In the genomic region with DNA sequence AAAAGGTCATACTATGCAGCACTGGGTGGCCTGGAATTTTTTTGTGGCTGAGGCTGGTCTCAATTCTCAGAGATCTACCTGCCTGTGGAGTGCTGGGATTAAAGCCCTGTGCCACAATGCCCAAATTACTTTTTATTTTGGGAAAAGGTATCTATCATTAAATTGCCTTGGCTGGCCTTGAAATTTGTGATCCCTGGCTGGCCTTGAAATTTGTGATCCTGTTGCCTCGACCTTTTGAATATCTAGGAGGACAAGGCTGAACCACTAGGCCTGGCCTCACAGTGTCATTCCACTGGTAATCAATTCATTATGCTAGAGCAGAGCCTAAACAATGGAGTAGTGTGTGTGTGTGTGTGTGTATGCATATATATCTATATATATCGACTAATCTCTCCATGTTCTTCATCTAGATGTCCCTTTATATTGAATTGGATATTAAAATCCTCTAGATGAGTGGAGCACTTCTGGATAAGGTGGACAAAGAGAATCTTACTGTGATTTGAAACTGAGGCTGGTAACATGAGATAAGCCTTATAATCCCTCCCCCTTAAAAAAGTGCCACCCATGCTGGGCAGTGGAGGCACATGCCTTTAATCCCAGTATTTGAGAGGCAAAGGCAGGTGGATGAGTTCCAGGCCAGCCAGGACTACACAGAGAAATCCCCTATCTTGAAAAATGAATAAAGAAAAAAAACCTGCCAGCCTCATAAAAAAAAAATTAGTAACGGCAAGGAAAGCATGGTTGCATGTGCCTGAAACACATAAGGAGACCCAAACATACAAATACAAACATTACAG, we compare ENCODE assay signal across 24 mouse cellular contexts.
"Had no signal": no experiment of that assay in that cellular context is flagged by ENCODE, and none has a peak within 500 bp of the region (broad histone marks: within the 10 kb centered on the region; RNA-seq: fewer than 3 reads in every experiment).

No protein-coding gene starts in this region.

- H3K27me3 ChIP-seq: hindbrain, embryonic 13.5 days; hindbrain, embryonic 15.5 days; kidney, embryonic 15.5 days; limb, embryonic 13.5 days; limb, embryonic 15.5 days; liver, embryonic 12.5 days had no signal

- H3K4me3 ChIP-seq: hindbrain, embryonic 13.5 days; hindbrain, embryonic 15.5 days; kidney, embryonic 15.5 days; limb, embryonic 13.5 days; limb, embryonic 15.5 days; liver, embryonic 12.5 days had no signal

- ATAC-seq: hindbrain, postnatal 0 days; intestine, embryonic 16.5 days; liver, embryonic 12.5 days had no signal

- H3K27ac ChIP-seq: hindbrain, embryonic 13.5 days; hindbrain, embryonic 15.5 days; hindbrain, postnatal 0 days; kidney, embryonic 15.5 days; kidney, postnatal 0 days; limb, embryonic 13.5 days; limb, embryonic 15.5 days; liver, embryonic 12.5 days; liver, embryonic 14.5 days had no signal

- H3K36me3 ChIP-seq: hindbrain, embryonic 13.5 days; hindbrain, embryonic 15.5 days; kidney, embryonic 15.5 days; limb, embryonic 13.5 days; limb, embryonic 15.5 days; liver, embryonic 12.5 days had no signal

- DNase-seq: gastrocnemius, postnatal 14 days; gastrocnemius, postnatal 36 days; heart, adult 18-20 months; heart, postnatal 10 days; heart, postnatal 36 days; kidney, adult 11 months; kidney, adult 2 months; kidney, adult 9 months; kidney, postnatal 14 days; kidney, postnatal 36 days; layer of hippocampus, adult 9-11 months; layer of hippocampus, postnatal 36 days; left cerebral cortex, postnatal 4 days had no signal

- H3K9ac ChIP-seq: hindbrain, embryonic 13.5 days; hindbrain, embryonic 15.5 days; kidney, embryonic 15.5 days; limb, embryonic 13.5 days; limb, embryonic 15.5 days; liver, embryonic 12.5 days; liver, embryonic 14.5 days had no signal

- H3K4me2 ChIP-seq: heart, embryonic 11.5 days; hindbrain, embryonic 13.5 days; hindbrain, embryonic 15.5 days; kidney, embryonic 15.5 days; limb, embryonic 13.5 days; limb, embryonic 15.5 days; liver, embryonic 12.5 days had no signal

- H3K9me3 ChIP-seq: hindbrain, embryonic 13.5 days; hindbrain, embryonic 15.5 days; kidney, embryonic 15.5 days; limb, embryonic 13.5 days; limb, embryonic 15.5 days; liver, embryonic 12.5 days had no signal
